Mouse (Mus musculus): ENCODE measurements around the gene Fastkd3.

The Fastkd3 gene

DNA sequence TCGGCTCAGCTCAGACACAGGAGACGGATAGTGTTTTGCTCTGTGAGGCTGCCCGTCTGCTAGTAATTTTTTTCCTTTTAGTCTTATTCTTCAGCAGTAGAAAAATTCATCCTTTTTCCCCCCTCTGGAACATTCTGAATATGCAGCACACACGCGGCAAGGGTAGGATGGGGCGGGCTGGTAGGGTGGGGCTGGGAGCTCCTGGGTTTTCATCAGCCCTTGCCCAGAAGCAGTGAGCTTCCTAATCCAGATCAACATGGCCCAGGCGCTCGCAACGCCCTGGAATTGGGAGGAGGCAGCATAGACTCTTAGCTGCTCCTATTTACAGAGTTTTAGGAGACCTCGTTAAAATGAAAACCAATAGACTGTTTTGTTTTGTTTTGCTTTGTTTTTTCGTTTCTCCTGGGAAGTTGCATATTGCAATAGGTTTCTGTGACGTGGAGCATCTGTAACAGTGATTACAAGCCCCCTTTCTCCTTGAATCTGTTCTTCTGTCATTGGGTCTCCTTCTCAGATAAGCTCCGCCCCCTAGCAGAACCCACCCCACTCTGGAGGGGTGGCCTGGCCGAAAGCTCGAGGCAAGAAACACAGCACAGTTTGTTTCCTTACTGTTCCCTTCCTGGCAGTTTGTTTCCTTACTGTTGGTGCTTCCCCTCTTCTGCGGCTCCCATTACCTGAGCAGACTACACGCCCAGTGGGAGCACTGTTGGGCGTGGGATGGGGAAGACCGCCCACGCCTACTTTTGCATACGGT is 25.8 kb downstream of the Fastkd3 start:
- DNase-seq (ENCODE audit: low spot score) = no peak

DNA sequence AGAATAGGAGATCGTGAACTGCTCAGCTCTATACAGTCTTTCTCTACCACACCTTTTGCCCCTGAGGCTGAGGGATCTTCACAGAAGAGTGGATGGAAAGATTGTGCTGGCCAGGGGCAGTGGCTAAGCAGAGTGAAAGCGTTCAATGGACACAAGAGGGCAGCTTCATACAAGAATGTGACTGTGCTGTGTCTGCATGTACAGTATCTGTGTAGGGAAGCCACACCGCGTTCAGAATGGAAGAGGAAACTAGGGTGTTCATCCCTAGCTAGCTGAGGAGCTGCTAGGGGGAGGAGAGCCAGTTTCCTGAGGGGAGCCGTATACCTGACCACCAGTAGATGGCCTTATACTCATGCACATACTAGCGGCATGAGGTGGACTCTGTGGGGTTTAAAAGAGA is 40.8 kb downstream of the Fastkd3 start:
- no peak for DNase-seq (ENCODE audit: low spot score)

DNA sequence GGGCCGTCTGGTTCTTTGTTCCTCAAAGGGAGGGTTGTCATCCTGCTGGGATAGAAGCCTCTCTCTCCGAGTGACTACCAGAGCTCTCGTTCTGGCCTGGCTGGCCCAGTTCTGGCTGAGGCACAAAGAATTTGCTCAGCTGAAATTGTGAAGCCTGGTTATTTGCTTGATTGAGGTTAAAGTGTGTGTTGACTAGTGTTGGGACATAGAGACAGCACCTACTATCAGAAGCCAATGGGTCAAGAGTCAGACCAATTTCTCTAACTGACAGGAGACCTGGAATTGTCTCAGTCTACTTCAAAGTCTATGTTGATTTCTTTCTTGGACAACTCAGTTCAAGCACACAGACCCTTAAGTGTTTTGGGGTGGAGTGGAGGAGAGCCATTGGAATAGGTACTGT is 45.0 kb downstream of the Fastkd3 start:
- DNase-seq (ENCODE audit: low spot score) = no peak

Measured in urinary bladder, postnatal 14 days (tissue).